Mouse (Mus musculus) kidney, postnatal 36 days (tissue): ENCODE results near the gene Tnc.
A peak's percentile ranks its signal among the peaks of the same experiment; 100 is the strongest.

ENCODE experiments used
- DNase-seq, 2 experiments: peaks; one replicate each; pipeline ENCODE4 v3.0.0; 2021 to 2022; ENCODE audit warnings: mixed read lengths in 2 of 2

Tnc gene

DNA sequence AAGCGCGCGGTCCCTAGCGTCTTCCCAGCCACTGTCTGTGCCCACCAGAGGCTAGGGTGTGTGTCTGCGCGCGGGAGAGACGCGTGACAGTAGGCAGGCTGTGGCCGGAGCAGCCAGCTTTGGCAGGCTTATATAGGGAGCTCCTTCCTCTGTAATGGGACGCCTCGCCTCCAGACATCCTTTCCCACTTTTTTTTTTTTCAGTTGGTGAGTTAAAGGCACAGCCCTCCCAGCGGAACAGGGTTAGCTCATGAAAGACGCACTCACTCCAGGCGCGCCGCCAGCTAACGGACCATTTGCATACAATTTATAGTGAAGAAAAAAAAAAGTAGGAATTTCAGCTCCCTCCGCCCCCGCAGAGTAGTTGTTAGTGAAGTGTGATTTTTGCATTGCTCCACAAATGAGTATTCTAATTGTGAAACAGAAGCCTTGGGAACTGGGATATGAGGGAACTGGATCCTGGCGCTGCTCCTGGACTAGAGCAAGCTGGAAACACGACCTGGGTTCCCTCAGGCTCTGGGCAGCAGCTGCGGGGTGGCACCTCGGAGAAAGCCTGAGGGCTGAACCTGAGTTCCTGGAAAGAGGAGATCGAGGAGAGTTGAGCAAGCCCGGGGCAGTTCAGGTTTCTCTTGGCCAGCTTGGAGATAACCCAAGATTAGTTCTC lies at the start of gene Tnc:
Gene Tnc (minus strand): TSS at position 185 of the 663 bp plus-strand sequence.
- DNase-seq: peak; percentile 35 to 38

GRCm38 (mm10) chr4:64094221-64094620 lies 47.4 kb upstream of the Tnc start:
- DNase-seq: no peak

DNA sequence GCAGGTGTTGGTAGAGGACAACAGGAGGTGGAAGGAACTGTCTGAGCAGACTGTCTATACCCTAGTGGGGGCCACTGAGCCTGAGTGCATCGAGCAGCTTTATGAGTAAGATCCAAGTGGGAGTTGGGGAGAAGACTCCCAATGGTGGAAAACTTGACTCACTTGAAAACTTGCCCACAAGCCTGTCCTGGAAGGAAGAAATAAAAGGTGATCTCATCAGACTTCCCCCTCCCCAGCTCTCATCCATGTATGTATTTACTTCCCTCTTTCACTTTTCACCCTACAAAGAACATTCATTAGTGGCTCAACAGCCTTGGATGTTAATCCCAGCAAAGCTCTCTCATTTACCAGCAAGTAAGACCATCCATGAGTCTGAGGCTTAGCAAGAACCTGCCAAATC lies 46.0 kb upstream of the Tnc start:
- DNase-seq: no peak

DNA sequence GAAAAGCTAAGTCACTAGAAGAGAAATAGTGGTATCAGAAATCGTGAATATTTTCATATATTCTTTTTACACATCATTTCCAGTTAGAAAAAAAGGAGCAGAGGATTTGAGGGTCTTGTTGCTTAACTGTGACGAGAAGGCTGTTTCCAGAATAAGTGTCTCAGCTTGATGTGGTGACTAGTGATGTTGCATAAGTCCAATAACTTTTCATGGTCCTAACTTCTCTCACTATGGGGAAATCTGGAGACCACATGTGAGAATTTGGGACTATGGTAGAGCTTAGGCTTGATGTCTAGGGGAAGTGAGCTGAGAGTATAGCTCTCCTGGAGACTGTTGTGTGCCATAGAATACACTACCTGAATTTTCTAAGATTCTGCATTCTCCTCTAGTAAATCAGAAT lies 42.6 kb upstream of the Tnc start:
- no peak for DNase-seq

DNA sequence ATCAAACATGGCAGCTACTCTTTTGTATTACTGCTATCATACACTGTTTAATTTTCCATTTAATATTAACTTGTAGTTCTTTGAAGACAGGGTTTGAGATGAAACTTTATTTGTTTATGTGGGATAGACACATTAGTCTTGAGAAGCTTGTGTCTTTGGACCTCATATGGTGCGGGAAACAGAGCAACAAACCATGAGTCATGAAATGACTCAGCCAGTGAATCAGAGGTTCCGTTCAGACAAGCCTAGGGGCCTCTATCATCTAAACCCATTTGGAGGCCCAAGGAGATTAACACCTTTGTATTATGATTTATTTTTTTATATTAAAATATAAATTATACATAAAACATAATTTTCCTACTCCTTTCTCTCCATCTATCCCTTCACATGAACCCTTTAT lies 40.9 kb upstream of the Tnc start:
- DNase-seq: no peak

DNA sequence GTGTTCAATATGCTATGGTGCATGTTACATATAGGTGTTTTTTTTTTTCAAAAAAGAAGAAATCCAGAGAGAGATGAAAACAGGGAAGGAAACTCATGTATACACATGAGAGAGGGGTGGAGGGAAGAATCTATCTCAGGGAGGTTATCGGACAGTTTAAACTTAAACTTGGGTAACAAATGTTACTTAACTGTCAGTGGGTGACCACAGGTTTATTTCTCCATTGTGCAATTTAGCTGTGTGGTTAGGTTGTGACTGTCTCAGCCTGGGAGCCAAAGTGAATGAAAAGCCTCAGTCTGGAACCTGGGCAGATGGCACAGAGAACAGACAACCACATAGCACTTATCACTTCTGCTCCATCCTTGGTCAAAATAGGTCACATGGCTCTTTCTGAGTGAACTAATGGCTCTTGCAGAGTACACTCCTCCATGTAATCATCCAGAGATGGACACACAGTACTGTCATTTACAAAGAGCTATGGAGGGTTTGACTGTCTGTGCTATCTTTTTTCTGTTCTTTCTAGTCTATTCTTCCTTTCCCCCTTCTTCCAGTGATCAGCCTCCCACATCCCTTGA lies 39.3 kb upstream of the Tnc start:
- no peak for DNase-seq

DNA sequence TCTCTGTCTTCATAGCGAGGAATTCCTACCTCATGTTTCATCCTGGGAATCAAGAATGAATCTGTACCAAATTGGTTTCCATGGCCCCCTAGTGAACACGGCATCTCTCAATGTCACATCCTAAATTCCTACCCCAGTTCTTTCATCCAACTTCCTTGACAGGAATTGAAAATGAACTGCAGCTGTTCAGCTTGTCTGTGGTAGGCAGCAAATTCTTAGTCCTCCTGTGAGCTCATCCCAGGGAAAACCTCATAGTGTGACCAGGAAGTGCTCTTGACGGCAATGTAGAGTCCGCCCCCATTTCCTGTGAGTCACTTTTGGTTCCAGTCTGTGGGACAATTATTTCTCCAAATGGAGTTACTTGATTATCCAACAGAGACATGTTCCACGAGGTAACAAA lies 37.0 kb upstream of the Tnc start:
- DNase-seq: no peak

DNA sequence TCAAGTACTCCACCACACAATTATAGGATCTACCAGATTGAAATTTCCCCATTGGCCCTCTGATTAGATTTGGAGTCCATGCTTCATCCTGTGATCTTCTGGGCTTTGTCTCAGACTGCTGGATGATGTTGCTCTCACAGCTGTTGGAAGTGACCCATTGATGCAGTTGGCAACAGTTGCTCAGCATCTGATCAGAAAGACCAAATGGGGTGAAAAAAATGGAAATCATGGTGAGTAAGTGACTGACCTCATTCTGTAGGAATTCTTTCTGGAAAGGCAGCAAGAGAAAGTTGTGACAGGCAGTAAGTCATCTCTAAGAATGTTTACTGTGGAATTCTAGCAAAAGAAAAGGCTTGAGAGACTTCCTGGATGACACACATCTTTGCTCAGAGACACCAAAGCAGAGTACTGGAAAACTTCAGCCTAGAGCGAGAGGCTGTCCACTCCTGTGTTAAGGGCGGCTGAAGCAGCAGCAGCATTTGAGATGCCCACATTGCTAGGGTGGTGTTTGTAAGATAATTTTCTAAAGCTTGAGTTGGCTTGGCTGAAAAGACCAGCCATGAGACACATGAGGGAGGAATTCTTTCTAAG lies 31.3 kb upstream of the Tnc start:
- DNase-seq: no peak

GRCm38 (mm10) chr4:64076349-64077025 lies 29.7 kb upstream of the Tnc start:
- no peak for DNase-seq

DNA sequence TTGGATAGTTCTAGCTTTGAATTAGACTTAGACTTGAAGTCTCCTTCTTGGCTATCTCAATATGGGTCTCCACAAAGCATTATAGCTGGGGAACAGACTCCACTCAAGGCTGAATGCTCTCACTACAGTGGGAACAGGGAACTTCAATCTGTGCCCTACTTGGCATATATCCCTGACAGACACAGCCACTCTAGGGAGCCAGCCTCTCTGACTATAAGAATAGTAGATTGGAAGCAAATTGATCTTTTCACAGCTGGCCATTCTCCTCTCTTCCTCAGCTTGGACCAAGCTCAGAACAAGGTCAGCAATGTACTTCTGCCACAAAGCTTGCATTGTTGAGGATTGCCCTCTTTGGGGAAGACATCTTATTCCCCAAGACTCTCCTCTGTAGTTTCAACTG lies 27.9 kb upstream of the Tnc start:
- DNase-seq: no peak

- no peak for DNase-seq
Observed at GRCm38 (mm10) chr4:64067394-64067793, 20.6 kb upstream of the Tnc start.

DNA sequence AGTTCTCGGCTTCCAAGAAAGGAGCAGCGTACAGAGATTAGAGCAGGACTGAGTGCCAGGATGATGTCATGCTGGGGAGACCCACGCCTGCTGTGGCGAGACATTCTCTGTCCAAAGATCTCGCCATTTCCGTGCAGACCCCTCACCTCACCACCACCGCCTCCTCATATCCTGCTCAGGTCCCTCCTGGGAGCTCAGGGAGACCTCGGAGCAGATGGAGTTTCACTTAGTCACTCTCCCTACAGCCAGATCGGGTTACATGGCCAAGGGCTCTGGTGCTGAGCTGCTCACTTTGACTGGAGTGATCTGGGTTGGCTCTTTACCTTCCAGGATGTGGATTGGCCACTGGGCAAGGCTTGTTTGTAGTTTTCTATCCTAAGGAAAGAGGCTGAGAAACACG lies 18.5 kb upstream of the Tnc start:
- no peak for DNase-seq

DNA sequence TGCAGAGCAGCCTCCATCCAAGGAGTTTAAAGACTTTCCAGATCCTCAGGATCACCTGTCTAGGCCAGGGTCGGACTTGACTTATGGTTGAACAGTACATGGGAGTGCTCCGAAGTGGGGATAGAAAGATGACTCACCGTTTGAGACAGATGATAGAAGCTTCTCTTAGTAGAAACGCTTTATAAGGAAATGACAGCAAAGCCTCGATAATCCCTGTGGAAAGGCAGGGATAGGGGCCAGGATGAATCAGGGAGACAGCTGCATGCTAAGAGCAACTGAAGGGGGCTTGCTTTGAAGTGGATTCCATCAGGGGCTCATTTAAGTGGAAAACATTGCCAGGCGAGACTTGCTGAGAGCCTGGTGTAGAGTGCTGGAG lies 12.0 kb upstream of the Tnc start:
- DNase-seq: no peak

DNA sequence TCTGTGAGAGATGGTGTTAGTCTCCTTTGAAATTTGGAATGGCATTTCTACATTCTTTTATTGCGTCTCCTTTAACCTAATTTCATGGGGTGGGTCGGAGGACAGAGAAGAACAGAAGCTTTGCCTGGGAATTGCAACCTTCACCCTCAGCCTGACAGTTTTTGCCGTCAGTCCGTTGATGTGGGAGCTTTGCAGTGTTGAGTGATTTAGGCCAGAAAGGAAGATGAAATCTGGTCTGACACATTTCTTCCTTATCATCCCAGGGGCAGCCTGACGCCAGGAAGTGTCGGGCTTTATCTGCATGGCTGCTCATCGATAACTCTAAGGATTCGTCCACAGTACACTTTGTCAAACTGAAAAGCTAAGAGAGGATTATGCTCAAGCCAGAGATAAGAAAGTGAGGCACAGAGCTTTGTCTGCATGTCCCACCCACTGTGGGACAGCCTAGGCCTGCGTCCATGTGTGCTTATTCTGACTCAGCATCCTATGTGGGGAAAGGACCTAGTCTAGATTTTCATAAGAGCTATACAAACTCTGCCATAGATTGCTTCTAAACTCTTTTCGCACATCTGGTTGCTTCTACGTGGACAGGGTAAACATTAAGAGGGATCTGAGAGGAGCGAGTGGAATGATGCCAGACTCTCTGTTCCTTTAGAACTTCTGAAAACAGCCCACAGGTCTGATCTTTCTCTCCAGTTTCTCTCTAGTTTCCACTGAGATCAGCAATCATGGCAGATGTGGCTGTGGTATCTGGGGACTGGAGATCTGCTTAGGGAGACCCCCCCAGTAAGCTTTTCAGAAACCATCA lies 11.4 kb upstream of the Tnc start:
- DNase-seq: no peak

DNA sequence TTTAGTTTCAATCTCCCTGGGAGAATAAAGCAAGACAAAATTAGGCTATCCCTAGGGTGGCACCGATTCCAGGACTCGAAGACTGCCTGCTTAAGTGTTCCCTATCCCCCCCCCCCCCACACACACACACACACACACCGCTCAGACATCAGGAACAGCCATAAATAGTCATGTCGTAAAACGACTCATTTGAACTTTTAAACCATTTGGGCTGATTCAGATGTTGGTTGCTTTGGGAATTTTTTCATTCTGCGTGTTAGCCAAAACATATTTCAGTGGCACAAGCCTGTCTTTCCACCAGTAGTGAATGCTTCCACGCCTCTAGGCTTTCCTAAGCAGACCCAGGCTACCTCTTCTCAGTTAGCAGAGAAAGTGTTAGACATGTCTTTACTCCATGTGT lies 1.4 kb upstream of the Tnc start:
- DNase-seq: no peak

GRCm38 (mm10) chr4:64043893-64044292 lies 2.9 kb downstream of the Tnc start:
- DNase-seq: no peak

- DNase-seq: no peak
Observed at GRCm38 (mm10) chr4:64043371-64043770, 3.4 kb downstream of the Tnc start.

DNA sequence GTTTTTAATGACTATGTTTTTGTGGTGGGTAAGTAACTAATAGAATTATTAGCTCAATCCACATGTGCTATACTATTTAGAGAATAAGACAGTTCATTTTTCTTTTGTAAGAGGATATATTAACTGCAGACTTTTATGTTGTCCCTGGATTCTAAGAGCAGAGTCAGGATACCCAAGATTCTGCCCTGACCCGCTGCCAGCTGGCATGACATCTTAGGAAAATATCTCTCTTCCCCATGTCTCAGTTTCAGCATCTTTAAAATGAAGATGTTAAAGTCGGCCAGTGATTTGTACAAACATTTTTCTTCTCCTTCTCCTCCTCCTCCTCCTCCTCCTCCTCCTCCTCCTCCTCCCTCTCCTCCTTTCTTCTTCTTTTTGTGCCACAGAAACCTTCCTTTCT lies 7.7 kb downstream of the Tnc start:
- DNase-seq: no peak

DNA sequence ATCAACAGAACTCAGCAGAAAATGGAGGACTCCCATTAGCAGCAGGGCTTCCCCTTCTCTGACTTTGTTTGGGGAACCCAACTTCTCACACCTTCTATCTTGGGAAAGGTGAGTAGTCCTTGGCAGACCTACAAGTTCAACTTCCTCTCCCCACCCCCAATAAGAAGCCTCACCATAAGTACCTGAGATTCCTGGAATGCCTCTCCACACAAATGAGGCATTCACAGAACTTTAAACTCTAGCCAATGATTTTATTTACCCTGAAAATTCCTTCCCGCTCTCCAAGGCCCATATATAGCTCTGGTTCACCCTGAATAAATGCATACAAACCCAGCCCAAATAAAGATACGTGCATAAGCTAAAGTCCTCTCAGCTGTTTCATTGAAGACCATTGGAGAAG lies 9.3 kb downstream of the Tnc start:
- DNase-seq: no peak

DNA sequence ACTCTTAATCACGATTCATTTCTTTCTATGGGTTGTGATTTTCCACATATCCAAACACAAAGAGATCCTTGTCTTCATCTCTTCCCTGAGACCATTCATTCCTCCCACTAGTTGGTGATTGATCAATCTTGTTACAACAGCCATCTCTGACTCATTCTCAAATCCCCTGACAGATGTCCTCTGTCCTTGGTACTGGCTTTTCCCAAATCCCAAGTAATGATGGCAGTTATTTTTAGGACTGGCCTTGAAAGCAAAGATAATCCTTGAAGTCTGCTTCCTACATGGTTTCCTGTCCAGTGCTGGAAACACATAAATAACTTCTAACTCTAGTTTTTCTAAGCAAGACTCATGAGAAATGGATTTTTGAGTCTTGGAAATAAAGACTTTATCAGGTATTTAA lies 12.1 kb downstream of the Tnc start:
- DNase-seq: no peak

DNA sequence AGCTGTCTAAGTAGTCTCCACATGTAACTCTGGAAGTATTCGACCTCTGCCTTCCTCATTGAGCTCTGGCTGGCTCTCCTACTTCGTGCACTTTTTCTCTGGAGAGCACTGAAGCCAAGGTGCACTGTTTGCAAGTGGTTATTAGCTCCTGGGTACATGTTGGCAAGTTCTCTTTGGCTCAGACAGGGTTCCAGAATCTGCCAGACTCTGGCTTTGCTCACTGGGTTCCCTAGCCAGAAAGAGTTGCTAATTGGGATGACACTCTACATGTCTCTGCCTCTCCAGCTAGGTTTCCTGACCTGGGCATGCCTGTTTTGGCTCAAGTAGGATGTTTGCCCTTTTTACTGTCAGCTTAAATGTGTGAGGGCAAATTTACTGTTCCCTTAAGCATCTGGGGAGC lies 13.6 kb downstream of the Tnc start:
- no peak for DNase-seq

GRCm38 (mm10) chr4:64029486-64029885 lies 17.3 kb downstream of the Tnc start:
- DNase-seq: no peak

DNA sequence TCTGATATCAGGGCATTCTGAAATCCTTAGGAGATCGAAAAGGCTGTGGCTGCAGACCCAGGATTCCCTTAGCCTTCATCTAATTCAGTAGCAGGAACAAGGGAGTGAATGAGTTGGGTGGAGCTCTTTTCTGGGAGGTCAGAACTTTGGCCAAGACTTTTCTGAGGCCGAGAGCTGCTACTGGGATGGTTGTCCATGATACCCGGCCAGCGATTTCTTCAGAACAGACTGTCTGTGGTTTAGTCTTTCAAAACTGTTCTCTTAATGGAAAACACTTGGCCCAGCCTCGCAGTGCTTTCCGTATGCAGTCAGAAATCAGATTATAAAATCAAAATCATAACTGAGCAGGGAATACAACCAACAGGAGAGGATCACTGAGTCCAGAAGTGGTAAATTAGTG lies 21.2 kb downstream of the Tnc start:
- no peak for DNase-seq
